23 mouse cellular contexts compared by ENCODE assay signal in the genomic region with DNA sequence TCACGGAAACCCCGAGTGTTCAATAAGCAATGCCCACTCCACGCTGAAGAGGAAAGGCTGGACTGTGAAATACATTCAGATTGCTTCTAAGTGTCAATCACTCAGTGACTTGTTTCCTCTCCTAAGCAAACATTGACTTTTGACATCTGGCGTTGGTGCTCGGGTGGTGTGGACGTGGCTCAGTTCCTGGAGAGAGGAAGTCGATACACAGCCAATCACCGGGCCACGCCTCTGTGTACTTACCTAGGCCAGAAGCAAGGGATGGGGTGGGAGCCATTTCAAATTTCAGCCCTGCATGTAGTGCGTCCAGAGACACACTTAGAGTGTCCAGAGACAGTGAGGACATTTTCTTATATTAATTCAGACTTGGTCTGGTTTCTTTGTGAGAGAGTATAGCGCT. TPM values are rescaled to one million over a fixed set of nuclear protein-coding genes. Genes with fewer than 3 reads are reported as not detected.
A peak's percentile ranks its signal among the peaks of the same experiment; 100 is the strongest.
DNase-seq lines count a peak whose midpoint lies in the region; ATAC-seq and TF ChIP-seq lines count a peak whose summit lies in the region.
"Had no signal": no experiment of that assay in that cellular context is flagged by ENCODE, and none has a peak within 500 bp of the region (broad histone marks: within the 10 kb centered on the region; RNA-seq: fewer than 3 reads in every experiment).

No protein-coding gene starts in this region.

- TF ChIP-seq EP300 in stomach, postnatal 0 days (optimal IDR thresholded peaks at IDR 0.05), result no peak

- H3K9ac ChIP-seq in intestine, embryonic 16.5 days (ENCODE audit: low read depth, low read length), result no peak overlapping the region
- H3K9ac ChIP-seq in liver, embryonic 15.5 days, result no peak overlapping the region
- H3K9ac ChIP-seq in stomach, postnatal 0 days (ENCODE audit: low read length), result no peak overlapping the region
- H3K9ac ChIP-seq: embryonic facial prominence, embryonic 15.5 days; forebrain, postnatal 0 days; hindbrain, embryonic 12.5 days; lung, embryonic 14.5 days; midbrain, embryonic 13.5 days; neural tube, embryonic 13.5 days had no signal

- TF ChIP-seq CTCF in lung, adult 2 months (IDR thresholded peaks at IDR 0.05; ENCODE audit: insufficient read depth, low read length), result no peak
- no peak for TF ChIP-seq CTCF in stomach, postnatal 0 days (IDR thresholded peaks at IDR 0.05; ENCODE audit: low read depth)

- peak; percentile 85 for ATAC-seq in intestine, embryonic 16.5 days
- peak; percentile 40; the same call in 1 of the 2 replicates for ATAC-seq in liver, embryonic 15.5 days (ENCODE audit: insufficient read depth)
- ATAC-seq in stomach, postnatal 0 days (ENCODE audit: low FRiP score, low TSS enrichment), result peak; percentile 97
- ATAC-seq: forebrain, postnatal 0 days; inflammation-experienced regulatory T-cells, adult 6 months; midbrain, embryonic 13.5 days had no signal

- no peak for TF ChIP-seq POLR2A in lung, adult 2 months (IDR thresholded peaks at IDR 0.05; ENCODE audit: borderline replicate concordance, extremely low read depth, low read depth, low read length)

- no peaks in the 10 kb centered on the region for H3K9me3 ChIP-seq in intestine, embryonic 16.5 days (ENCODE audit: control insufficient read depth, low read length)
- no peaks in the 10 kb centered on the region for H3K9me3 ChIP-seq in liver, embryonic 15.5 days (replicated peaks)
- no peaks in the 10 kb centered on the region for H3K9me3 ChIP-seq in stomach, postnatal 0 days (ENCODE audit: control insufficient read depth, low read length)
- H3K9me3 ChIP-seq: embryonic facial prominence, embryonic 15.5 days; hindbrain, embryonic 12.5 days; midbrain, embryonic 13.5 days had no signal

- H3K27ac ChIP-seq in intestine, embryonic 16.5 days (ENCODE audit: low read length), result no peak overlapping the region
- no peak overlapping the region for H3K27ac ChIP-seq in liver, embryonic 15.5 days (replicated peaks)
- peak overlapping the region; percentile 63; the same call in 1 of the 2 replicates for H3K27ac ChIP-seq in stomach, postnatal 0 days (replicated peaks)
- H3K27ac ChIP-seq: embryonic facial prominence, embryonic 15.5 days; hindbrain, embryonic 12.5 days; midbrain, embryonic 13.5 days; neural tube, embryonic 13.5 days had no signal

- peaks cover 3% of the 10 kb centered on the region; the same call in 1 of the 2 replicates for H3K4me1 ChIP-seq in lung, adult 2 months (ENCODE audit: control insufficient read depth, insufficient read depth, low read length)
- H3K4me1 ChIP-seq in intestine, embryonic 16.5 days (ENCODE audit: control insufficient read depth, insufficient read depth, low read length), result no peaks in the 10 kb centered on the region
- no peaks in the 10 kb centered on the region for H3K4me1 ChIP-seq in liver, embryonic 15.5 days (replicated peaks)
- H3K4me1 ChIP-seq in stomach, postnatal 0 days (replicated peaks; ENCODE audit: control insufficient read depth, insufficient read depth), result no peaks in the 10 kb centered on the region
- H3K4me1 ChIP-seq: embryonic facial prominence, embryonic 15.5 days; hindbrain, embryonic 12.5 days; midbrain, embryonic 13.5 days; neural tube, embryonic 13.5 days had no signal

- no peaks in the 10 kb centered on the region for H3K36me3 ChIP-seq in intestine, embryonic 16.5 days (ENCODE audit: control insufficient read depth, insufficient read depth, low read length)
- H3K36me3 ChIP-seq in liver, embryonic 15.5 days (replicated peaks), result no peaks in the 10 kb centered on the region
- no peaks in the 10 kb centered on the region for H3K36me3 ChIP-seq in stomach, postnatal 0 days (ENCODE audit: control insufficient read depth, insufficient read depth, low read length)
- H3K36me3 ChIP-seq: embryonic facial prominence, embryonic 15.5 days; hindbrain, embryonic 12.5 days; midbrain, embryonic 13.5 days; neural tube, embryonic 13.5 days had no signal

- no peak overlapping the region for H3K4me2 ChIP-seq in intestine, embryonic 16.5 days (ENCODE audit: low read depth, low read length)
- H3K4me2 ChIP-seq in liver, embryonic 15.5 days, result no peak overlapping the region
- no peak overlapping the region for H3K4me2 ChIP-seq in stomach, postnatal 0 days (replicated peaks; ENCODE audit: low read depth)
- H3K4me2 ChIP-seq: embryonic facial prominence, embryonic 15.5 days; hindbrain, embryonic 12.5 days; lung, embryonic 14.5 days; midbrain, embryonic 13.5 days; neural tube, embryonic 13.5 days had no signal

- H3K4me3 ChIP-seq in lung, adult 2 months (replicated peaks; ENCODE audit: extremely low read depth, low read depth, low read length), result no peak overlapping the region
- no peak overlapping the region for H3K4me3 ChIP-seq in intestine, embryonic 16.5 days (ENCODE audit: low read length)
- H3K4me3 ChIP-seq in liver, embryonic 15.5 days (replicated peaks), result no peak overlapping the region
- no peak overlapping the region for H3K4me3 ChIP-seq in stomach, postnatal 0 days (ENCODE audit: low read depth, low read length)
- H3K4me3 ChIP-seq: embryonic facial prominence, embryonic 15.5 days; hindbrain, embryonic 12.5 days; midbrain, embryonic 13.5 days; neural tube, embryonic 13.5 days had no signal

- 44% methylated on average over 11 of the region's 11 CpGs for WGBS in lung, adult 2 months
- WGBS in intestine, embryonic 16.5 days, result 54% methylated on average over 11 of the region's 11 CpGs
- WGBS in liver, embryonic 15.5 days (ENCODE audit: insufficient replicate concordance), result 33% methylated on average over 11 of the region's 11 CpGs
- WGBS in stomach, postnatal 0 days, result 49% methylated on average over 11 of the region's 11 CpGs

- no peaks in the 10 kb centered on the region for H3K27me3 ChIP-seq in intestine, embryonic 16.5 days (replicated peaks; ENCODE audit: control insufficient read depth, insufficient read depth, low read length)
- no peaks in the 10 kb centered on the region for H3K27me3 ChIP-seq in liver, embryonic 15.5 days
- H3K27me3 ChIP-seq in stomach, postnatal 0 days (ENCODE audit: control insufficient read depth, insufficient read depth, low read length), result no peaks in the 10 kb centered on the region
- H3K27me3 ChIP-seq: embryonic facial prominence, embryonic 15.5 days; hindbrain, embryonic 12.5 days; midbrain, embryonic 13.5 days; neural tube, embryonic 13.5 days had no signal

- peak; percentile 34 to 44 for DNase-seq in lung, adult 18-20 months
- no peak for DNase-seq in lung, adult 2 months
- DNase-seq in stomach, postnatal 0 days (ENCODE audit: low spot score), result peak; percentile 82
- no peak for DNase-seq in spleen, adult 12 weeks (ENCODE audit: low spot score)
- DNase-seq in adrenal gland, postnatal 4 days (ENCODE audit: low spot score in 2 of 2), result no peak
- DNase-seq: adrenal gland, adult 8-10 months; cerebellum, adult 11-12 months; cerebellum, postnatal 36 days; forebrain, postnatal 0 days; gastrocnemius, postnatal 36 days; heart, postnatal 14 days; kidney, postnatal 14 days; left cerebral cortex, postnatal 4 days; lung, embryonic 14.5 days; right cerebral cortex, adult 18-20 months; thymus, postnatal 25 days had no signal

RNA-seq across cellular contexts. Expression of a gene that starts 26.0 kb away (rescaled TPM):
- polyA plus RNA-seq in lung, adult 2 months (2012; rRNA removed), result 134 and 151 TPM in 2 replicates
- 231 and 239 TPM in 2 replicates for polyA plus RNA-seq in intestine, embryonic 16.5 days (2015; fragmentation: Nextera tagmentation; extraction: Ambion mirVana)
- 79.1 and 92.0 TPM in 2 replicates for polyA plus RNA-seq in liver, embryonic 15.5 days (2015; fragmentation: Nextera tagmentation; extraction: Ambion mirVana)
- 181 and 183 TPM in 2 replicates for polyA plus RNA-seq in stomach, postnatal 0 days (2015; fragmentation: Nextera tagmentation; extraction: Ambion mirVana)
- 100 to 1,000 TPM; 237 to 251 TPM for total RNA-seq in adrenal gland, postnatal 4 days (2021)

Comparison
In these comparisons a context has a peak if more than half of its experiments do, and no peak if none do; other contexts are left out.
1. DNase-seq: peak in lung, adult 18-20 months (2 of 2) and stomach, postnatal 0 days (single experiment); none in lung, adult 2 months (single experiment), spleen, adult 12 weeks (single experiment) and adrenal gland, postnatal 4 days (0 of 2).
2. ATAC-seq: peak in every context shown above with its lines; median percentile 97 in stomach, postnatal 0 days; 85 in intestine, embryonic 16.5 days; 40 in liver, embryonic 15.5 days.